Mouse (Mus musculus) layer of hippocampus, adult 2 months (tissue): ENCODE measurements around the gene Mndal. TPM values are rescaled to one million over a fixed set of nuclear protein-coding genes. Genes with fewer than 3 reads are reported as not detected.
"Not testable (repeated sequence)": the region's sequence is repeated elsewhere in the genome, so short reads cannot be mapped to it uniquely, and the experiment has no call there.

ENCODE experiments used
- DNase-seq, 2 experiments: peaks; one replicate each; pipeline ENCODE4 v3.0.0; 2022; ENCODE audit warnings: low spot score in 2 of 2
- H3K27ac ChIP-seq: fragments of 200-600 bp; 2 replicates; pipeline ENCODE4 v1.8.1; 2022
- H3K4me3 ChIP-seq: fragments of 200-600 bp; 2 replicates; pipeline ENCODE4 v1.8.1; 2022; ENCODE audit warnings: mild to moderate bottlenecking
- CTCF ChIP-seq: fragments of 200-600 bp; conservative IDR thresholded peaks from 2 replicates; pipeline ENCODE4 v1.8.1; 2022; ENCODE audit warnings: antibody characterized with exemption, mild to moderate bottlenecking, moderate library complexity
- total RNA-seq, 2 experiments: library from RNA; stranded (reverse); gene quantifications; 2 replicates each; pipeline ENCODE4 v1.2.3; 2021

The Mndal gene
- total RNA-seq, 2 experiments from 2014 or later = 10.4 to 12.3 TPM

- no peak for TF ChIP-seq CTCF
- no peak for DNase-seq
- H3K27ac ChIP-seq = no peak overlapping the region
- H3K4me3 ChIP-seq = no peak overlapping the region
These were observed 75.8 kb downstream of the Mndal start for GRCm38 (mm10) chr1:173866504-173866903.

GRCm38 (mm10) chr1:173853711-173854110 lies 88.6 kb downstream of the Mndal start:
- not testable (repeated sequence) for H3K27ac ChIP-seq, H3K4me3 ChIP-seq
- peak; percentile 10 to 37 for DNase-seq
- peak; percentile 78 for TF ChIP-seq CTCF

- DNase-seq, H3K4me3 ChIP-seq: not testable (repeated sequence)
These were observed 89.4 kb downstream of the Mndal start for GRCm38 (mm10) chr1:173852853-173853252.

DNA sequence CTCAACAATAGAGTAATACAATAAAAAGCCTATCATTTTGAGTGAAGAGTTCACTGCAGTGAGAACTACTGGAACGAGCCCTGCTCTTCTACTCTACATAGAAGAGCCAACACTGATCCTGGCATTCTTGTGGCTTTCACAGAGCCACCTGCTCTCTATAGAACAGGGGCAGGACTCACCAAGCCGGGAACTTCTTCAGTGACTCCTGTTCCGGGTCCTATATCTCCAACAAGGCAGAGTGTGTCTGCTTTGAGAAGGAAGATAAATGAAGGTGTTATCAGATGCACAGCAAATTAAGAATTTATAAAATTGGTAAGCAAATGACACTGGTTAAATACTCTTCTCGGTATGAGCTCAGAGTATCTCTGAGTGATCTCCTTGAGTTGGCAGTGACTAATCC lies 96.1 kb downstream of the Mndal start:
- not testable (repeated sequence) for DNase-seq, H3K4me3 ChIP-seq

More at GRCm38 (mm10) chr1:173852853-173853252, 89.4 kb downstream of the Mndal start:
- not testable (repeated sequence) for H3K27ac ChIP-seq

GRCm38 (mm10) chr1:173844754-173845153 lies 97.5 kb downstream of the Mndal start:
- DNase-seq = no peak
- no peak overlapping the region for H3K27ac ChIP-seq
- H3K4me3 ChIP-seq = no peak overlapping the region
- no peak for TF ChIP-seq CTCF

More for the DNA sequence above, 96.1 kb downstream of the Mndal start:
- H3K27ac ChIP-seq = not testable (repeated sequence)

- not testable (repeated sequence) for H3K4me3 ChIP-seq, H3K27ac ChIP-seq, DNase-seq
These were observed 120.8 kb downstream of the Mndal start for GRCm38 (mm10) chr1:173821481-173821803.

- not testable (repeated sequence) for H3K4me3 ChIP-seq, DNase-seq, H3K27ac ChIP-seq
These were observed 121.4 kb downstream of the Mndal start for GRCm38 (mm10) chr1:173820794-173821480.

- not testable (repeated sequence) for H3K4me3 ChIP-seq, DNase-seq, H3K27ac ChIP-seq
These were observed 133.0 kb downstream of the Mndal start for GRCm38 (mm10) chr1:173809294-173809693.

- not testable (repeated sequence) for H3K4me3 ChIP-seq, H3K27ac ChIP-seq
- peak; percentile 57 to 63 for DNase-seq
These were observed 139.5 kb downstream of the Mndal start for GRCm38 (mm10) chr1:173802689-173803281.

DNA sequence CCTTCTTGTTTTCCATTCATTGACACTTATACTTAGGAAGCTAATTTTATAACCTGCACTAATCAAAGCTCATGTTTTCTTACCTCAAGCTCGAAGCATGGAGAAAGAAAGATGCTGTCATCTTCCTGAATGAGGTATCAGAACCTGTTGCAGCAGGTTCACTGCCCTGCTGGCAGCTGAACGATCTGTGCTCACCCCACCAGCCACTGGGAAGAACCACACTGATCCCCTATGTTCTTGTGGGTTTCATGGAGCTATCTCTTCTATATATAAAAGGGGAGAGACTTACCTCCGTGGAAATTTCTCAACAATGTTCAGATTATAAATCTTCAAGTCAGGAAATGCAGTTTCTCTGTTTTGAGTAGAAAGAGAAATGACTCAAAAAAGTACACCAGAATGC lies 140.1 kb downstream of the Mndal start:
- not testable (repeated sequence) for H3K4me3 ChIP-seq, H3K27ac ChIP-seq, DNase-seq

GRCm38 (mm10) chr1:173801791-173802190 lies 140.5 kb downstream of the Mndal start:
- H3K27ac ChIP-seq, H3K4me3 ChIP-seq, DNase-seq: not testable (repeated sequence)

Other genes starting within 250 kb of the Mndal start
- gene Ifi207, start 200.7 kb downstream of the Mndal start, total RNA-seq = under 1 TPM; 0.12 to 0.20 TPM
- under 1 TPM; 0.26 to 0.27 TPM for gene Ifi204, start 175.5 kb downstream of the Mndal start, total RNA-seq
- not detected for gene Ifi211, start 29.4 kb downstream of the Mndal start, total RNA-seq
- gene Ifi203, start 181 bp upstream of the Mndal start, total RNA-seq = 1 to 10 TPM; 4.5 to 5.6 TPM
- not detected for gene Ifi202b, start 40.3 kb upstream of the Mndal start, total RNA-seq
- gene Ifi205, start 89.3 kb upstream of the Mndal start, total RNA-seq = under 1 TPM in 1 of 2 experiments, not detected in 1; 0.29 TPM
- gene Olfr433, start 98.2 kb upstream of the Mndal start, total RNA-seq = not detected
- not detected for gene Olfr432, start 106.7 kb upstream of the Mndal start, total RNA-seq
- not detected for gene Olfr430, start 124.1 kb upstream of the Mndal start, total RNA-seq
- not detected for gene Olfr429, start 141.8 kb upstream of the Mndal start, total RNA-seq
- not detected for gene Olfr427, start 154.4 kb upstream of the Mndal start, total RNA-seq
- not detected for gene Olfr231, start 178.7 kb upstream of the Mndal start, total RNA-seq
- gene Olfr424, start 189.0 kb upstream of the Mndal start, total RNA-seq = not detected
- gene Olfr420, start 213.1 kb upstream of the Mndal start, total RNA-seq = not detected
- under 1 TPM in 1 of 2 experiments, not detected in 1; 0.05 TPM for gene Spta1, start 230.3 kb upstream of the Mndal start, total RNA-seq